Mouse (Mus musculus): ENCODE data around the gene Thtpa.

DNA sequence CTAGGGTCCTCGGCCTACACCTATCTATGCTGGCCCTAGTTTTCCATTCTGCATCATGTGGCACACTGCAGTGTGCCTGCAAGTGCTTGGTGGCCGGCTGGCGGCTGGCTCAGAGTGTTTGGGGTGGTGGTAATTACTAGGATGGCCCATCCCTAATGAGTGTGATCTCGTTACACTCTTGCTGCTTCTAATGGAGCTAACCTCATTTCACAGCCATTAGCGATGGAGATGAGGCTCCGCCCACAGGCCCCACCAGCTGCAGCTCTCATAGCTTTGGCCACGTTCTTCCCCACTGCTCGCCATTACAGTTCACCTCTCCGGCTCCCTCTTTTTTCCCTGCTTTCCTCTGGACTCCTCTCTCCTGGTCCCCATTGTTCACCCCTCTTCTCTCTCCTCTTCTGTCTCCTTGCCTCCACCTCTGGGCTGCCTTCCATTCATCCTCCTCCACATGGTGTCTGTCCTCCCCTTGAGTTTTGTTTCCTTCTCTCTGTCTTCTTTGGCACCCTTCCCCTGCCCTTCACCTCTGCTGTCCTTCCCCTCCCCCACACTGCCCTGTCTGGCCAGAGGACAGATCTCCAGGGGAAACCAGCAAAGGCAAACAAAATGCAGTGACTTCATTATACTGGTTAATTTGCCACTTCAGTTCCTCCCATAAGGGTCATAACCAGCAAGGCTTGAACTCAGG, 9.1 kb upstream of the Thtpa start:
- TF ChIP-seq POLR2A (IDR thresholded peaks at IDR 0.05; ENCODE audit: extremely low read depth, insufficient read depth, low read length) (no peak), CTCF (IDR thresholded peaks at IDR 0.05; ENCODE audit: low read depth, low read length) (no peak)
